Mouse (Mus musculus): ENCODE data around the gene Ascl5. TPM values are rescaled to one million over a fixed set of nuclear protein-coding genes. Genes with fewer than 3 reads are reported as not detected.
A peak's percentile ranks its signal among the peaks of the same experiment; 100 is the strongest.

The Ascl5 gene
- polyA plus RNA-seq, 1 experiment from 2014 or later, result not detected

DNA sequence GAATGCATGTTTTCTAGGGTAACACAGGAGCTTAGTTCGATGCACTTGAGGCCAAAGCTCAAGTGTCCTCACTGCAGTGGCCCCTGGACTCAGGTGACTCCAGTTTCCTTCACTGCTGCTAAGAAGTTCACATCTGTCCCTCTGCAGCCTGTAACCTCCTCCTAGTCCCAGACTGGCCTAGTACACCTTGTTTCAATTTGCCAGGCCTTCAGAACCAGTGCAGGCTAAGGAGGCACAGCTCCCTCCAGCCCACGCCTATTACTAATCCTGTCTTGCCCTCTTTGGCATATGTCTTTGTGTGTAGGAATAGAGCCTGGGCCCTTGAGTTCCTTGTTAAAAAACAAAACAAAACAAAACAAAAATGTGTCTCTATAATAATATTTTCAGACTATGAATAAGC lies 33.3 kb upstream of the Ascl5 start:
- Histone ChIP-seq H3K4me1 (ENCODE audit: control insufficient read depth, insufficient read depth, low read length) (peaks cover 11% of the 10 kb centered on the region; the same call in 1 of the 2 replicates), H3K4me3 (ENCODE audit: low read depth, low read length) (no peak overlapping the region), H3K36me3 (ENCODE audit: control insufficient read depth, insufficient read depth, low read length) (no peaks in the 10 kb centered on the region; the same call in 1 of the 2 replicates), H3K27me3 (ENCODE audit: control insufficient read depth, insufficient read depth, low read length) (no peaks in the 10 kb centered on the region), H3K4me2 (ENCODE audit: low read depth) (peak overlapping the region; percentile 19), H3K9ac (ENCODE audit: low read length) (peak overlapping the region; percentile 94; the same call in 1 of the 2 replicates), H3K27ac (ENCODE audit: low read depth, low read length) (no peak overlapping the region), H3K9me3 (ENCODE audit: control insufficient read depth, low read length) (no peaks in the 10 kb centered on the region)
- DNase-seq (ENCODE audit: low spot score) (no peak), ATAC-seq (ENCODE audit: insufficient read depth, low FRiP score, low TSS enrichment) (no peak)
- 78% methylated on average over 2 of the region's 2 CpGs for WGBS

DNA sequence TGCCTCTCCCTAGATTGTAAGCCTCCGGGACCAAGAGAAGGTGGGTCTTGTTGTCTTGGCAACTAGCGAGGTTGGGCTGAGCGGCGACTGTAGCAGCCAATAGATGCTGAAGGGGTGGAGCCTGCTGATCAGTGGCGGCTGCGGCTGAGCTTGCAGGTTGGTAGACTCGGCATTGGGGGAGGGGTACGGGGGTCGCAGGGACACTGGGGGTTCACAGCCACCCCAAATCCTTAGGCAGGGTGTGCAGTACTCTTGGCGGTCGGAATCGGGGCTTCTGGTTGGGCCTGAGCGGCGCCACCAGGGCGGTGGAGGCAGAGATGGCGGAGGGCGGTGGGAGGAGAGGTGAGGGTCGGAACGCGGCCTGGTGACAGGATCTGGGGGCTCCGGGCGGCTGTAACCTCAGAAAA lies 32.7 kb upstream of the Ascl5 start:
- H3K9me3 ChIP-seq (ENCODE audit: control insufficient read depth, low read length), result no peaks in the 10 kb centered on the region
- H3K27me3 ChIP-seq (ENCODE audit: control insufficient read depth, insufficient read depth, low read length), result no peaks in the 10 kb centered on the region
- peak overlapping the region; percentile 94 for H3K9ac ChIP-seq (ENCODE audit: low read length)
- peaks cover 11% of the 10 kb centered on the region; the same call in 1 of the 2 replicates for H3K4me1 ChIP-seq (ENCODE audit: control insufficient read depth, insufficient read depth, low read length)
- DNase-seq (ENCODE audit: low spot score) (peak; percentile 93), ATAC-seq (ENCODE audit: insufficient read depth, low FRiP score, low TSS enrichment) (peak; percentile 99)
- H3K4me3 ChIP-seq (ENCODE audit: low read depth, low read length), result peak overlapping the region; percentile 80
- 0% methylated on average over 21 of the region's 22 CpGs for WGBS
- no peaks in the 10 kb centered on the region; the same call in 1 of the 2 replicates for H3K36me3 ChIP-seq (ENCODE audit: control insufficient read depth, insufficient read depth, low read length)
- peak overlapping the region; percentile 91 for H3K4me2 ChIP-seq (ENCODE audit: low read depth)
- no peak overlapping the region; the same call in 1 of the 2 replicates for H3K27ac ChIP-seq (ENCODE audit: low read depth, low read length)

DNA sequence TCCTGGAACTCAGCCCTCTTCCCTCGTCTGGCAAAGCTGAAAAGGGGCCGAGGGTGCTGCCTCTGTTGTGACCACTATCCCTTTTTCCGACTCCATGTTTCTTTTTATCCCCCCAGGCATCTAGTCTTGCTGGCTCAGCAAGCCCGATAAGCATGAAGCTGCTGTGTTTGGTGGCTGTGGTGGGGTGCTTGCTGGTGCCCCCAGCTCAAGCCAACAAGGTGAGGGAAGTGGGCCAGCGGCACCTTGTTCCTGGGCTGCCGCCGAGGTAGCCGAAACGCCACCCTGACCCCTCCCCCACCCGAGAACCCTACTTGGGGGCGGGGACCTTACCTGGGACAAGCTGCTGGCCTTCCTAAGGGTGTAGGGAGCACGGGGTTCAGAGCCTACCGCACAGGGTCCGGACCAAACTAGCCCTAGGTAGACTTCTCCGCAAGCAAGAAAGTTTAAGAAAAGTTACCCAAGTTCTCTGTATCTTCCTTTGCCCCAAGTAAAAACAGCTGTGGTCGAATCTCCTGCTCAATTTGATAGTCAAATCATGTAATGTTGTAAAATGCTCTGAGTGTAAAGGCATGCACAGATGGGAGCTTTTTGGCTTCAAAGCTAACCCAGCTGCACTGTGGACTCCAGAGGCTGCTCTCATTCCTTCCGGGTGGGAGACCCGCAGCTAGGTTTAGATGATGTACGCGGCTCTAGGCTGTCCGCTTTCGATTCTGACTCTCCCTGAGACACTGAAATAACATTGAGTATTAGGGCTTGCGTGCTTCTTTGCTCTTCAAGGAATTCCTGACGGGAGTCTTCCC lies 32.0 kb upstream of the Ascl5 start:
- H3K27ac ChIP-seq (ENCODE audit: low read depth, low read length), result no peak overlapping the region; the same call in 1 of the 2 replicates
- peak overlapping the region; percentile 94 for H3K9ac ChIP-seq (ENCODE audit: low read length)

DNA sequence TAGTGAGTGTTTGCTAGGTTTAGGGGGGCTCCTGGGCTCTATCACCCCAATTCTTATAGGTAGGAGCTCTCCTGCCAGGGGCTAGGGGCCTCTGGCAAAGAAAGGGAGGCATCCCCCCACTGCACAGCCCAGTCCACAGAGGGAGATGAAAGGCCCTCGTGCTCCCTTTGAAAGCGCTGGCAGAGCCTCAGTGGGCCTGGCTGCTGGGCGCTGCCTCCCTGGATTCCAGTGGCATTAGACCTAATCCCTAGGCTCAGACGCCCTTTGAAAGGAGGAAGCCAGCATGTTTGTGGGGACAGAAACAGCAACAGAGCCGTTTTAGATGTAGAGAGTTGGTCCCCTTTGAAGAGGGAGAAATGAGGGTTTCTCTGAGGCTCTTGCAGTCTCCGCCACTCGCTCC lies 20.4 kb upstream of the Ascl5 start:
- DNase-seq (ENCODE audit: low spot score) (no peak), ATAC-seq (ENCODE audit: insufficient read depth, low FRiP score, low TSS enrichment) (no peak)
- Histone ChIP-seq H3K27ac (ENCODE audit: low read depth, low read length) (no peak overlapping the region), H3K9ac (ENCODE audit: low read length) (no peak overlapping the region), H3K4me1 (ENCODE audit: control insufficient read depth, insufficient read depth, low read length) (no peaks in the 10 kb centered on the region), H3K4me2 (ENCODE audit: low read depth) (no peak overlapping the region), H3K9me3 (ENCODE audit: control insufficient read depth, low read length) (no peaks in the 10 kb centered on the region), H3K27me3 (ENCODE audit: control insufficient read depth, insufficient read depth, low read length) (no peaks in the 10 kb centered on the region), H3K4me3 (ENCODE audit: low read depth, low read length) (no peak overlapping the region), H3K36me3 (ENCODE audit: control insufficient read depth, insufficient read depth, low read length) (peaks cover 19% of the 10 kb centered on the region)
- WGBS, result 64% methylated on average over 7 of the region's 7 CpGs

More for the DNA sequence above, 32.0 kb upstream of the Ascl5 start:
- H3K36me3 ChIP-seq (ENCODE audit: control insufficient read depth, insufficient read depth, low read length), result no peaks in the 10 kb centered on the region; the same call in 1 of the 2 replicates
- 8% methylated on average over 24 of the region's 24 CpGs for WGBS
- DNase-seq (ENCODE audit: low spot score), result no peak
- H3K27me3 ChIP-seq (ENCODE audit: control insufficient read depth, insufficient read depth, low read length), result no peaks in the 10 kb centered on the region
- H3K4me2 ChIP-seq (ENCODE audit: low read depth), result peak overlapping the region; percentile 91
- H3K9me3 ChIP-seq (ENCODE audit: control insufficient read depth, low read length), result no peaks in the 10 kb centered on the region
- peaks cover 11% of the 10 kb centered on the region; the same call in 1 of the 2 replicates for H3K4me1 ChIP-seq (ENCODE audit: control insufficient read depth, insufficient read depth, low read length)
- peak overlapping the region; percentile 80 for H3K4me3 ChIP-seq (ENCODE audit: low read depth, low read length)
- peak; percentile 37 for ATAC-seq (ENCODE audit: insufficient read depth, low FRiP score, low TSS enrichment)

DNA sequence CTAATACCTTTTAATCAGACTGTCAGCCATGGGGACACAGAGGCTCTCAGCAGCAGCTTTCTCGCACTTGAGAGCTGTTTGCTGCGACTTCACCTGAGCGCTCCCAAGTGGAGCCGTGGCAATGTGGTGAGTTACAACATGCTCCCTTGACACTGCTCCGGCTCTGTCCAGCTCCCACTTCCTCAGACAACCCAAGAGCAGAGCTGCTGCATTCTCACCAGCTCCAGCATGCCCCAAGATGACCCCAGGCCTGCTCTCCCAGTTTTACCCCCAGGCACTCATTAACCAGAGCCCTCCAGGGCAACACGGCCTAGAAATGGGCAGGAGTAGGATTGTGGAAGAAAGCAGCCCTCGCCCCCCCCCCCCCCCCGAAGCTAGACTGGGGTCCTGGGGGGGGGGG lies 18.9 kb upstream of the Ascl5 start:
- Histone ChIP-seq H3K4me3 (ENCODE audit: low read depth, low read length) (no peak overlapping the region), H3K27ac (ENCODE audit: low read depth, low read length) (no peak overlapping the region), H3K4me2 (ENCODE audit: low read depth) (no peak overlapping the region), H3K27me3 (ENCODE audit: control insufficient read depth, insufficient read depth, low read length) (no peaks in the 10 kb centered on the region), H3K9me3 (ENCODE audit: control insufficient read depth, low read length) (no peaks in the 10 kb centered on the region), H3K36me3 (ENCODE audit: control insufficient read depth, insufficient read depth, low read length) (peaks cover 17% of the 10 kb centered on the region), H3K9ac (ENCODE audit: low read length) (no peak overlapping the region), H3K4me1 (ENCODE audit: control insufficient read depth, insufficient read depth, low read length) (no peaks in the 10 kb centered on the region)
- DNase-seq (ENCODE audit: low spot score) (no peak), ATAC-seq (ENCODE audit: insufficient read depth, low FRiP score, low TSS enrichment) (no peak)
- WGBS, result 76% methylated on average over 8 of the region's 8 CpGs

DNA sequence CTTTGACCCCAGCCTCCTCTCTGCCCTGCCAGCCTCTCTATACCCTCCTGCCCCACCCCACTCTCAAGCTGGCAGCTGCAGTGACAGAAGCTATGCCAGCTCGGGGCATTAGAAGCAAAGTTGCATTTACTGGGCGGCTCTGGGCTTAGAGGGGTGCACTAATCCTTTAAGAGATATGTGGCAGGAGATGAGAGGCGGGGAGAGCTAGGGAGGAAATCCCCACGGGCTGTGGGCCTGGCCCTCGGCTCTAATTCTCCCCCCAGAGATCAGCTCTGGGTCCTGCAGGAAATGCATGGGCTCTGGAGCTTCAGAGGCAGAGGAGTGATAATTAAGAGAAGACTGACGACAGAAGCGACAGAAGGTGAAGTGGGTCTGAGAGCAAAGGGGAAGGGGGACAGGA lies 17.6 kb upstream of the Ascl5 start:
- H3K4me2 ChIP-seq (ENCODE audit: low read depth), result no peak overlapping the region
- no peak for DNase-seq (ENCODE audit: low spot score)
- H3K4me3 ChIP-seq (ENCODE audit: low read depth, low read length), result no peak overlapping the region
- H3K4me1 ChIP-seq (ENCODE audit: control insufficient read depth, insufficient read depth, low read length), result no peaks in the 10 kb centered on the region
- H3K9me3 ChIP-seq (ENCODE audit: control insufficient read depth, low read length), result no peaks in the 10 kb centered on the region
- 73% methylated on average over 7 of the region's 7 CpGs for WGBS
- H3K27ac ChIP-seq (ENCODE audit: low read depth, low read length), result no peak overlapping the region
- H3K9ac ChIP-seq (ENCODE audit: low read length), result no peak overlapping the region
- no peak for ATAC-seq (ENCODE audit: insufficient read depth, low FRiP score, low TSS enrichment)
- peaks cover 11% of the 10 kb centered on the region for H3K36me3 ChIP-seq (ENCODE audit: control insufficient read depth, insufficient read depth, low read length)
- H3K27me3 ChIP-seq (ENCODE audit: control insufficient read depth, insufficient read depth, low read length), result no peaks in the 10 kb centered on the region

DNA sequence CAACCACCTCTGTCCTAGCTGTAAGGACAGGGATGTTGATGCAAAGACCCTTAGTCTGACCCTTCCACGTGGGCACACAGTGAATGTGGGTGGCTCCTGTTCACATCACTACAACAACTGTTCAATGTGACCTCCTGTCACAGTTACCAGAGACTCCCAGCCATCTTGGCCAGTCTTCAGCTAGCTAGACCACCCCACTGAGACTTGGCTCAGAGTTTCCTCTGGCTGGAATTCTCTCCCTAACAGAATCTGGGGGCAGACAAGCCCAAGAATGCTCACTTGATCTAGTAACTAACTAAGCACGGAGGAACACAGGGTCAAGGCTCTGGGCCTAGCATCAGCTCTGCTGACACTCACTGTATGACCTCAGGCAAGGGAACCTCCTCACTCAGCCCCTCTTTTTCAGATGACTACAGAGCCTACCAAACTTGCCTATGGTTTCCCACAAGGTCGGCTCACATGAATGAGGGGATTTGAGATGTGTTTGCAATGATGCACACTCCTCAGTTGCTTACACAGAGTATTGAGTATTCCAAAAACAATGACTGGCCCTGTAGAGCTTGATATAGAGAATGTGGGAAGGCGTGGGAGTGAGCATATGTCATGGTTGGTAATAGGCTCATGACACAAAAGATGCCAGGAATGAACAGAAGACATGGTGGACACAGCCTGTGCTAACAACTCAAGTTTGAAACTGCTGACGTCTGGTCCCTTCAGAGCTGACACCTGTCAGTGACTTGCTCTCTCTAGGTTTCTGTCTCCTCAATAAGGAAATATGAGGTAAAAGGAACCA lies 11.7 kb upstream of the Ascl5 start:
- Histone ChIP-seq H3K4me3 (ENCODE audit: low read depth, low read length) (no peak overlapping the region), H3K36me3 (ENCODE audit: control insufficient read depth, insufficient read depth, low read length) (peaks cover 5% of the 10 kb centered on the region; the same call in 1 of the 2 replicates), H3K27me3 (ENCODE audit: control insufficient read depth, insufficient read depth, low read length) (no peaks in the 10 kb centered on the region), H3K4me1 (ENCODE audit: control insufficient read depth, insufficient read depth, low read length) (no peaks in the 10 kb centered on the region), H3K4me2 (ENCODE audit: low read depth) (no peak overlapping the region), H3K27ac (ENCODE audit: low read depth, low read length) (no peak overlapping the region), H3K9ac (ENCODE audit: low read length) (no peak overlapping the region), H3K9me3 (ENCODE audit: control insufficient read depth, low read length) (no peaks in the 10 kb centered on the region)
- DNase-seq (ENCODE audit: low spot score), result no peak
- no peak for ATAC-seq (ENCODE audit: insufficient read depth, low FRiP score, low TSS enrichment)
- WGBS, result 80% methylated on average over 5 of the region's 5 CpGs

DNA sequence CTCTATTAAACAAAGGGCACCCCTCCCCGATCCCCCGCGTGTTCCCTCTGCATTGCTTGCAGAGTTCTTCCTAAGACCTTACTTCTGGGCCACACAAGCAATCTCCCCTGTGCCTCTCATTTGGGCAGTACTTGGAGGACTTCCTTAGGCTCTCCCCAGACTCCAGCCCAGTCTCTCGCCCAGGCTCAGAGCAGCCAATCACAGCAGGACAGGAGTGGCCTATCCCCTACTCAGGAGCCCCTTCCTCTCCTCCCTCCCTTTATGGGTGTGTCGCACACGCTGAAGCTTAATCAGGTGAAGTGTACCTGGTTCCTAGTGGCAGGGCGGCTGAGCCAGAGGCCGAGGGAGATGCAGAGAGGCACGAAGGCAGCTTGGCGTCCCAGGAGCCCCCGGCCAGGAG lies 10.2 kb upstream of the Ascl5 start:
- Histone ChIP-seq H3K4me1 (ENCODE audit: control insufficient read depth, insufficient read depth, low read length) (no peaks in the 10 kb centered on the region), H3K27ac (ENCODE audit: low read depth, low read length) (no peak overlapping the region), H3K36me3 (ENCODE audit: control insufficient read depth, insufficient read depth, low read length) (no peaks in the 10 kb centered on the region), H3K4me2 (ENCODE audit: low read depth) (no peak overlapping the region), H3K4me3 (ENCODE audit: low read depth, low read length) (no peak overlapping the region), H3K9me3 (ENCODE audit: control insufficient read depth, low read length) (no peaks in the 10 kb centered on the region), H3K9ac (ENCODE audit: low read length) (no peak overlapping the region), H3K27me3 (ENCODE audit: control insufficient read depth, insufficient read depth, low read length) (no peaks in the 10 kb centered on the region)
- DNase-seq (ENCODE audit: low spot score), result no peak
- 20% methylated on average over 11 of the region's 11 CpGs for WGBS
- no peak for ATAC-seq (ENCODE audit: insufficient read depth, low FRiP score, low TSS enrichment)
